Mouse (Mus musculus) ES-Bruce4 (cell line): Measurements from ENCODE around the gene Kmt2b.
A peak's percentile ranks its signal among the peaks of the same experiment; 100 is the strongest.

Experiments used
- CTCF ChIP-seq: IDR thresholded peaks from one replicate; pipeline ENCODE4 v1.8.1; 2011; ENCODE audit warnings: low read depth, low read length
- EP300 ChIP-seq: IDR thresholded peaks from 2 replicates; pipeline ENCODE4 v1.6.1; 2011; ENCODE audit warnings: low read depth, low read length; ENCODE audit not compliant: insufficient read depth
- POLR2A ChIP-seq: IDR thresholded peaks from one replicate; pipeline ENCODE4 v1.8.1; 2011; ENCODE audit warnings: low read length; ENCODE audit not compliant: insufficient read depth

- TF ChIP-seq CTCF (peak; percentile 58), POLR2A (no peak), EP300 (no peak)
Measured at GRCm38 (mm10) chr7:30619202-30619601, 30.7 kb upstream of the Kmt2b start.
